Mouse (Mus musculus) adrenal gland, adult (tissue): ENCODE data around the gene Lsm7.
A peak's percentile ranks its signal among the peaks of the same experiment; 100 is the strongest.

Source experiments
- DNase-seq, 2 experiments: peaks; one replicate each; pipeline ENCODE4 v3.0.0; 2022 to 2023; ENCODE audit warnings: low spot score in 1 of 2; ENCODE audit not compliant: inconsistent age in 2 of 2

Lsm7 gene

DNA sequence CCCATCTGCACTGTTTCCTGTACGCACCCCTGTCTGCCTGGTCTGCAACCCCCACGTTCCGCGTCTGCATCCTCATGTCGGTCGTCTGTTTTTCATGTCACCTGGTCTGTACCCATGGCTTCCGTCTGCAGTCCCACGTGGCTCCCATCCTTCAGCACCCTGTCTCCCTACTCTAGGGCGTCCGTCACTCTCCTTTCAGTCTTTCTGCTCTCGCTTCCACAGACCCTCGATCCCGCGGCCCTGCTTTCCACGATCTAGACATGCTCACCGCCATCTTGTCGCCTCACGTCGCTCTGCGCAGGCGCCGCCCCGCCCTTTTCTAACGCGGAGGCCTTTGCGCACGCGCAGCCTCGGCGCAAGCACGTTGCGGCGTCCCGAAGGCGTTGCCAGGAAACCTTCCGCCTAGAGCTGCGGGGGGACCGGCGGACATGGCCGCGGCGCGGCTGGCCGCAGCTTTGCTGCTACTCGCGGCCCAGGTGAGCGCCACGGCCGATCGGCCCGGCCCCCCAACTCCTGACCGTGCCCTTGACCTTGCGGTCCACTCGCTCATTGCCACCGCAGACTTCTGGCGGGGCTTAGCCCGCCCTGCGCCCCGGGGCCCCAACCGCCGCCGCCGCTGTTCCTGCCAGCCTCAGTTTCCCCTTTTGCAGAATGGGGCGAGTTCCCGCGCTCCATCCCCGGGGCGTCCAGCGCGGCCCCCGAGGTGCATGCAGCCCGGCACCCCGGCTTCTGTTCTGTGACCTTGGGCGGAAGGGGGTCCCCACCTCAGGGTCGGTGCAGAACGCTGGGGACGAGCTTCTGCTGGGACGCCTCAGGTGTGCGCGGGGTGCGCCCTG, at the start of gene Lsm7, which contains the start of gene Sppl2b:
Gene Lsm7 (minus strand): TSS at position 297 of the 836 bp plus-strand sequence.
Gene Sppl2b (plus strand): TSS at position 363 of the 836 bp plus-strand sequence.
- DNase-seq: peak; percentile 98 to 99

DNA sequence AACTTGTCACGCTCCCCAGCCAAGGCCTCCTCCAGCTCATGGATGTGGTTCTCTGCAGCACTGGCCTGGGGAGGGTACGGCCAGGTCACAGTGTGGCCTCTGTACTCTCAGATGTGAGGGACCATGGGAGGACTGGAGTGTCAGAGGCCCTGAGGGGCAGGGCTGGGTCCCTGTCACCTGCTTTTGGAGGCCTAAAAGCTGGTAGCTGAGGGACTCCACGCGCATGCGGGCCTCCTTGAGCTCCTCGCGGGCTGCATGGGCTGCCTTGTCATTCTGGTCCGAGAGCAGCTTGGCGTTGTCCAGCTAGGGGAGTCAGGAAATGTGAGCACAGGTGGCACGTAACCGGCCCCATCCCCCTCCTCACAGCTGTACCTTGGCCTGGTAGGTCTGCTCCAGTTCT, 49.7 kb upstream of the Lsm7 start:
- DNase-seq: no peak

DNA sequence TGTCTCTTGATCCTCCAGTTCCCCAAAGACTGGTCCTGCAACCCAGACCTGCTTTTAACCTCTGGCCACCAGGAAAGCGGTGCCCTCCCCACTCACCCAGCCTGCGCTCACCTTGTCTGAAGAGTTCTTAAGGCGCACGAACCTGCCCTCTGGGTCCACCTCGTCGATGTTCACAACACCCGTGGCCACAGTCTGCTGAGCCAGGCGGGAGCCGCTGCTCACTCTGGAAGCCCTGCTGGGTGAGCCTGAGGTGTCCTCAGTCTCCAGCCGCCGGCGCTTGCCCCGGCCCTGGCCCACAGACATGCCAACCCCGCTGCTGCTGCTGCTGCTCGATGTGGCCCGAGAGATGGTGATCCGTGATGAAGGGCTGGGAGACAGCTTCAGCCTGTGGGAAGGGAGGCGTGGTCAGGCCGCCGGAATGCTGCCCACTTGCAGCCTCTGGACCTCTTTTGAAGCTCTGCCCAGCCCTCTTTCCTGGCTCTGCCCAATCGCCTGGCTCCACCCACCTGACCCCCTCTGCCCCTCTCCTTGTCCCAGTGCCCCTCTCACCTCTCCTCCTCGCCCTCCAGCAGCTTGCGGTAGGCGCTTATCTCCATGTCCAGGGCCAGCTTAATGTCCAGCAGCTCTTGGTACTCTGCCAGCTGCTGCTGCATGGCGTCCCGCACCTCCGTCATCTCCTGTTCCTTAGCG, 49.1 kb upstream of the Lsm7 start:
- DNase-seq: peak; percentile 64 to 65

DNA sequence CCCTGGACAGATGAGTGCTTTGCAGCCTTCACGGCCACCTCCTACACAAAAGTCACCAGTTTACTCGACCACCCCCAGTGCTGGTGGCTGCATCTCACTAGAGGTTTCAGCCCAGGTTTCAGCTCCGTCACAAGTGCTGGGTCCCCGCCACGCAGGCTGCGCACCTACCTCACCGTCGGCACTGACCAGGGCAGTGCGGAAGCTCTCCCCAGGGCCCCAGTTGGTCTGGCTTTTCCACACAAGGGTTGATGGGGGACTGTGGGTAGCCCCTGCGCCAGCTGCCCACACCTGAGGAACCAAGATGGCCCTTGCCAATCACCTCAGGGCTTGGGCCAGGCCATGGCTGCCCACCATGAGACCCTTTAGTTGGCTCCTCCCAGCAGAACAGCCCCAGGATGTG, 48.3 kb upstream of the Lsm7 start:
- peak in 1 of 2 experiments; percentile 42 for DNase-seq

DNA sequence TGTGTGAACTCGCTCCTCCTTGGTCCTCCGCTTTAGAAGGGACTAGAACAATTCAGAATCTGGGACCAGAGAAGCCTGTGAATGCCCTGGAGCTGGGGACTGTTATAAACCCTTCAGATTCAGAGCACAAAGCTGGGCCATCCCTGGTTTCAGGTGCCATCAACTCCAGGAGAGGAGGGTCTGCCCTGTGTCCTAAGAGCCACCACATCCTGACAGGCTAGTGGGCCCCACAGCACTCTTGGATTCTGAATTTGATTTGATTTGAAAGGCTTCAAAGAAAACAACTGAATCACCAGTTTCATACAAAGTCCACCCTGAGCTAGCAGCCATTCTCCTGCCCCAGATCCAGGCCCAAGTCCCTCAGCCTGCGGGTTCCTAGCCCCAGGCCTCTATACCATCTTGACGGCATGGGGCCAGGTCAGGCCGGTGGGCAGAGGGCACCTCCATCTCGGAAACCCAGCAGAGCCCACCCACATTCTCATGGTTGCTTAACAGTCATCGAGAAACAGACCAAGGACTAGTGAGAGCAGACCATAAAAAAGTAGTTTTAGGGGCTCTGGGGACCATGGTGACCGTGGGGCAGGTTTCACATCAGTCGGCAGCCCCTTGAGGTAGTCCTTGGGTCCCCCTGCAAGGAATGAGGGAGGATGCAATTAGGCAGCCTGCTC, 47.4 kb upstream of the Lsm7 start:
- DNase-seq: no peak

DNA sequence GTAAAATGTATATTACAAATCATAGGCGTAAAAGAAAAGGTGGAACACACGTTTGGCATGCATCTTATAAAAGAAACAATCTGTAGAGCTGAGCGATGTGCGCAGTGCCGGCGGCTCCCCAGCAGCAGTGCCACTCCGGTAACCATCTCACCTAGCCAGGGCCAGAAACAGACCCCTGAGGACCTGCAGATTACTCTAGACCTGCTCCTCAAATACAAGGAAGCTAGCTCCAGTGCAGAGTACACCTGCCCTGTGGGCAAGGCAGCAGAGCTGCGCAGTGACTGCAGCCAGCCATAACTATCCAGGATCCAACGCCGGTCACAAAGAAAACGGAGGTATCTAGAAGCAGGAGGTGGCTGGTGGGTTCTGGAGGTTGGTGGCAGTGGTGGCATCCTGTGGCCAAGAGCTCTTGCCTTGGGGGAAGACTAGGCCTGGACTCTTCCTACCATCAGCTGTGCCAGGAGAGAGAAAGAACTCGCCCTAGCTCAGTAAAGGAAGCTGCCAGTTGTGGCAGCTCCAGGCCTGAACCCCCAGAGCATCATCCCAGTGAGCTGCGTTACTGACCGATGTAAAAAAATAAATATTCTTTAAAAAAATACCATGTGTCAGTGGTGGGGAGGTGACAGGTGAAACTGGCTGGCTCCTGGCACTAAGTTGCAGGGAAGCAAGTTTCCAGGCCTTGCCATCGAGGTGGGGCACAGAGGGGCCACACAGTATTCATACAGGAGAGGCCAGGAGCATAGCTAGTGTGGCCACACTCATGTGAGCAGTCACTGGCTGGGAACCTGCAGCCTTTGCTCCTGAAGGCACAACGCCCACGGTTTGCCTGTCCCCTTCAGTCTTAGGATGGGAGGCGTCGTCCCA, 46.6 kb upstream of the Lsm7 start:
- DNase-seq: peak; percentile 55 to 70

DNA sequence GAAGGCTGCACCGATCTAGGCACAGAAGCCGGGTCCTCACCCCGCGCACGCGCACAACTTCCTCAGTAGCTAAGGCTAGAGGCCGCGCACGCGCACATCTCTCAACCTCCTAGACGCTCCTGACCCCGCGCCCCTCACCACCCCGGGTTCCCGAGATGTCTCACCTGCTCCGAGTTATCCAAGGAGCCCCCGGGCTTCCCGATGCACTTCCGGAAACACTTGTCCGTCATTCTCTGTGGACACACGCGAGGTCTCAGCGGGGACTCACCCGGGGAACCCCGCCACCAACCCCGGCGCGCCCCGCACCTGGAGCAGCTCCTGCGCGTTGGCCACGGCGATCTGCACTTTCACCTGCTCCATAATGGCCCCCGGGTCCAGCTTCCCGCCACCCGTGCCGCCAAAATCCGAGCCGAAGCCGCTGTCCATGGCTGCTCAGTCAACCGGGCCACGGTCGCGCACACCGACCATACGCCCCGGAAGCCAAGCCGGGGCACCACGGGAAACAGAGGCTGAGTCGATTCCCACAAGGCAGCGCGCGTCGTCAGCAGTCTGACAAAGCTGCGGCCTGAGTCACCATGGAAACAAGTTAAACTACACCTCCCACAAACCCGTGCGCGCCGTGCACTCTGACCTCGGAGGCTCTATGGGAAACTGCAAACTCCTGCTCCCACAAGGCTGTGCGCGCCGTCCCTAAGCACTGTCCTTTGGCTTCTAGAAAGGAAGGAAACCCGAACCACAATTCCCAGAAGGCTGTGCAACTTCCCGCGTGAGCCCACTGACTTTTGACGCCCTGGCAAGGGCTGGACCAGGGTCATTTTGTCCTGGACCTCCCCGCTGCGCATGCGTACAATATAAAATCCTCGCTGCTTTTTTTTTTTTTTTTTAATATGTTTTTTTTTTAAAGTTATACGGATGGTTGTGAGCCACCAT, 45.6 kb upstream of the Lsm7 start, which contains the start of gene Timm13:
Gene Timm13 (minus strand): TSS at position 652 of the 930 bp plus-strand sequence.
- DNase-seq: peak; percentile 99

DNA sequence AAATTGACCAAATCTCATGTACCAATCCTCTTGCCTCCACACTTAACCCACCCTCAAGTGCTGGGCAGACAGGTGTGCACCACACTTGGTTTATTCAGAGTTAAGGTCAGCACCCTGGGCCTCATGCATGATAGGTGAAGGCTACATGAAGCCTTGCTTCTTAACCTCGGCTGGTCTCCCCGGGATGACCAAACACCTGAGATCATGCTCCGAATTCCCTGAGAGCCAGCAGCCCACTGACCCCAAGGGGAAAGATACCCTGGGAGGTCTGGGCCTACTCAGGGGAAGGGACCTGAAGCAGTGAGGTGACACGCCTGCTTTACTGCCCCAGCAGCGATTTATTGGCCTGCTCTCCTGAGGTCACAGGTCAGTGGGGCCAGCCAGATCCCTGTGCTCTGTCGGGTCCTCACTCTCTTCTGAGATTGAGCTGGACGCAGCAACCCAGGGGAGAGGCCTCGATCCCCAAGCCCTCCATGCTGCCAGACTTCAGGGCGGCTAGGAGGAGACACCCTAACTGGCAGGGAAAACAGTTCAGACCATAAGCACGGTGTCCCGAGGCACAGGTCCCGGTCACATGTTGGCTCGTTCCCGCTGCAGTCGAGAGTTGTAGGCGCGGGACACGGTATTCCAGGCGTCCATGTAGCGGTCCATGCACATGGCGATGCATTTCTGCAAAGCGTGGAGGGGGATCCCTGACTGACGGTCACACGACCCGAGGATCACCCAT, 44.7 kb upstream of the Lsm7 start:
- DNase-seq: peak in 1 of 2 experiments; percentile 51

DNA sequence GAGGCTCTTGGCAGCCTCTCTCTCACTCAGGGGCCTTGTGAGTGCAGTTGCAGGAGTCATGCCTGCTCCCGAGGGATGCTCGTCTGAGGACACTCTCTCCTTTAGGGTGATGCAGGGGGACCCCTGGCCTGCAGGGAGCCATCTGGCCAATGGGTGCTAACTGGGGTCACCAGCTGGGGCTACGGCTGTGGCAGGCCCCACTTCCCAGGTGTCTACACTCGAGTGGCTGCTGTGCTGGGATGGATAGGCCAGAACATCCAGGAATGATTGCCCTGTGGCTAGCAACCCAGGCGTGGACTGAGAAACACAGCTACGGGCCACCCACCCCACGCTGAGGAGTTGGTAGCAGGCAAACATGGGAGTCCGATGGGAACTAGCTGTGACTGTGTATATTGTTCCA, 44.1 kb upstream of the Lsm7 start:
- DNase-seq: peak in 1 of 2 experiments; percentile 57

DNA sequence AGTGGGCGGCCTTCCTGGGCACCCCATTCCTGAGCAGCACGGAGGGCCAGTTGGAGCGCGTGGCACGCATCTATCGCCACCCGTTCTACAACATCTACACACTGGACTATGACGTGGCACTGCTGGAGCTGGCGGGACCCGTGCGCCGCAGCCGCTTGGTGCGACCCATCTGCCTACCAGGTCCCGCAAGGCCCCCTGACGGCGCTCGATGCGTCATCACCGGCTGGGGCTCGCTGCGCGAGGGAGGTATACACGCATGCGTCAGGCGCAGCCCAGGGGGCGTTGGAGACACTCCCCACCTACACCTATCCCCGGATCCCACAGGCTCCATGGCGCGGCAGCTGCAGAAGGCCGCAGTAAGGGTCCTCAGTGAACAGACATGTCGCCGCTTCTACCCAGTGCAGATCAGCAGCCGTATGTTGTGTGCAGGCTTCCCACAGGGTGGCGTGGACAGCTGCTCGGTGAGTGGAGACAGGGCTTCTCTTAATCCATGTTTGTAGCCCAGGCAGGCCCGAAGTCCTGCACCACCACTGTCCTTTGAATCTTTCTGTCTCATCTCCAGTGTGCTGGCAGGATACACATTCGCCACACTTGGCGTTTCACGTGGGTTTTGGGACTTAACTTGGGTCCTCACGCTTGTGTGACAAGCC, 43.0 kb upstream of the Lsm7 start:
- DNase-seq: peak in 1 of 2 experiments; percentile 64

DNA sequence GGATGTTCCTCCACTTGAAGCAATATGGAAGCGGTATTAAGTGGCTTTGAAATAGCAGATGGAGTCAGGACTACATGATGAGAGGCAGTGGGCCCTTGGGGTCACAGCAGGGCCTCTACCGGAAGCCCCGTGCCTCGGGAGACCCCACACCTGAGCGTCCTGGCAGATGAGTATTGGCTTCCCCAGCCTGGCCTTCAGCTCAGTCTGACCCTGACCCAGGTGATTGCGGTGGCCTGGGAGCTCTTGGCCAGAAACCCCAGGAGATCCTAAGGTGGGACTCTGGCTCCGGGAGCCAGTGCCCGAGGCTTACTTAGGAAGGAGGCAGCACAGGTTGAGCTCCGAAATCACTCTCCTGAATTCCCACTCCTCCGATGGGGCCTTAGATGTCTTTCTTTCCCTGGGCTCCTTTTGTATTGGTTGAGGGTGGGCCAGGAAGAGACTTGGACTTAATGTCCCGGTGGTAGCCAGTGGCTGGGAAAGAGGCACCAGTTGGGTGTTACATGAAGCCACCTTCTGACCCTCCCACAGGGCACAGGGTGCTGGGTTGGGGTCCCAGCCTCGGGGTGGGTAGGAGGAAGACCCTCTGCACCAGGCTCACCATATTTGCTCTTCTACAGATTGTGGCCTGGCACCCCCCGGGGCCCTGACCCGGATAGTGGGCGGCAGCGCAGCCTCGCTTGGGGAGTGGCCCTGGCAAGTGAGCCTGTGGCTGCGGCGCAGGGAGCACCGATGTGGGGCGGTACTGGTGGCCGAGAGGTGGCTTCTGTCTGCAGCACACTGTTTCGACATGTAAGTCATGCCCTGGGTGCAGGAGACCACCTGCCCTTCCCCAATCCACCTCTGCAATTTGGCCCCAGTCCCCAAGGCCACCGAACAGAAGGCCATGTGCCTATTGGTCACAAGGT, 41.8 kb upstream of the Lsm7 start:
- DNase-seq: no peak

DNA sequence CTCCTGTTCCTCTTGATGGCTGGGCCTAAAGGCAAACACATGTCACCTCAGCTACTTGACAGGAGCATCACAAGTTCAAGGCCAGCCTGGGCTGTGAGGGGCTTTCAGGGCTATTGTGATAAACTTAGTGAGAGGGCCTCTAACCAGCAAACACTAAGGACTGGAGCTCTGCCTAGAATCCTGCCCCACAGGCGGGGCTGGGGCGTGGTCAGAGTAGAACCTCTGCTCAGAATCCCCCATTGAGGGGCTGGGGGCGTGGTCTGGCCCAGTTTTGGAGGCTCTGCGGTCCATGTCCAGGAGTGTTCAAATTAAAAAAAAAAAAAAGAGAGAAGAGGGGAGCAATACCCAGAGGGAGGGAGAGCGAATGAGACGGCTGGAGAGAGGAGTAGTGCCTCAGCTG, 40.7 kb upstream of the Lsm7 start:
- DNase-seq: no peak

DNA sequence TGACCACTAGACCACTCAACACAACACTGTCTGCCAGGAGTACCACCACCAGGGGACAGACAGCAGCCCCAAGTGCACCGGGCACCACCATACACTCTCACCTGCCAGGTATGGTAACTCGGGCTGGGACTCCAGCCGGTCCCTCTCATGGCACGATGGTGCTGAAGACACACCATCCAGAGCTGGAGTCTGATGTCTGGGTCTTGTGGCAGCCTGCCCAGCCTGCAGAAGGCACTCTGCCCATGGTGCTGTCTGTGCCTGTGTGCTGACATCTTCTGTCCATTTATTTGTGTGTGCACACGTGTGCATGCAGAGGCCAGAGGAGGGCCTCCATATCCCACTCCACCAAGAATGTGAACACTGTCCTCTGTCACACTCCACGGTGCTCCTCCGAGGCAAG, 40.1 kb upstream of the Lsm7 start:
- DNase-seq: no peak

DNA sequence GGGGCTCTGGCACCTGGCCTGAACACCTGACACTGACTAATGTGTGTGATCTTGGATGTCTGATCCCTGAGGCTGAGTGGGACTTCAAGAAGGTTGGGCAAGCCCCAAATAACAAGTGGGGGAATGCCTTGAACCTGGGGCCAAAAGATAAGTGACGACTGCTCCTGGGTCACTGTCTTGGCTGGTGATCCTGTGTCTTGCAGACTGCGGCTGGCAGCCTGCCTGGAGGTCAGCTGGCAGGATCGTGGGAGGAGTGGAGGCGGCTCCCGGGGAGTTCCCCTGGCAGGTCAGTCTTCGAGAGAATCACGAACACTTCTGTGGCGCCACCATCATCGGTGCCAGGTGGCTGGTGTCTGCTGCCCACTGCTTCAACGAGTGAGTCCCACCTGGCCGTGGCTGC, 32.2 kb upstream of the Lsm7 start:
- peak; percentile 86 to 93 for DNase-seq

DNA sequence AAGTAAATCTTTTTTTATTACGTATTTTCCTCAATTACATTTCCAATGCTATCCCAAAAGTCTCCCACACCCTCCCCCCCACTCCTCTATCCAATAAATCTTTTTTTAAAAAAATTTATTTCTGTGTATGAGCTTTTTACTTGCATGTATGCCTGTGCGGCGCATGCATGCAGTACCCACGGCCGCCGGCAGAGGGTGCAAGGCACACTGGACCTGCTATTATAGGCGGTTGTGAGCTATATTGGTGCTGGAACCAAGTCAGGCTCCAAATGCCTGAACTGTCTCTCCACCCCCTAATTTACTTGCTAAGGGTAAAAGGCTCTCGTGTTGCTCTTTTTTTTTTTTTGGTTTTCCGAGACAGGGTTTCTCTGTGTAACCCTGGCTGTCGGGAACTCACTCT, 26.3 kb upstream of the Lsm7 start:
- peak; percentile 72 to 90 for DNase-seq

DNA sequence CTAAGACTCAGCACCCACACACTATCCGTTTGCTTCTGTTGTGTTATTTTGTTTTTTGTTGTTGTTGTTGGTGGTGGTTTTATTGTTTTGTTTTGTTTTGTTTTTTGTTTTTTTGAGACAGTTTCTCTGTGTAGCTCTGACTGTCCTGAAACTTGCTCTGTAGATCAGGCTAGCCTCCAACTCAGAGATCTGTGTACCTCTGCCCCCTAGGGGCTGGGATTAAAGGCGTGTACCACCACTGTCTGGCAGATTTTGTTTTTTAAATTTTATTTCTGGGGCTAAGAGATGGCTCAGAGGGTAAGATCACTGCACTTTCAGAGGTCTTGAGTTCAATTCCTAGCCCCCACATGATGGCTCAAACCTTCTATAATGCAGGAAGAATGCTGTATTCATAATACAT, 25.9 kb upstream of the Lsm7 start:
- DNase-seq: no peak

DNA sequence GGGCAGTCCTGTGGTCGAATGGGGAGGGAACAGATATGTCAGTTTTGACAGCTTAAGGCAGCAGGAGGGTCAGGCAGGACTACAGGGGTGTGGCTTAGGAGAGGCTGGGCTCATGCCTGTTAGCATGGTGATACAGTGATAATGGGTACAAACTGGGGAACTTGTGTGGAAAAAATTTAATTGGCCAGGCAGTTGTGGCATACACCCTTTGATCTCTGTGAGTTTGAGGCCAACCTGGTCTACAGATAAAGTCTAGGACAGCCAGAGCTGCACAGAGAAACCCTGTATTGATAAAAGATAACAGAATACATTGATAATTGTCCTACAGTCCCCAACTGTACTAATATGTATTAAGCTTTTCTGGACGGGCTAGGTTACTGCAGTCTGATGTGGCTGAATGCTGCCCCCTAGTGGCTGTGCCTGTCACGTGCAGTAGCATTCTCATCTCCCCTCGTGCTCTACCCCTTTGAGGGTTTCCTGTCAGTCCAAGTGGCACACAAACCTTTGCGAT, 25.2 kb upstream of the Lsm7 start:
- peak; percentile 70 to 89 for DNase-seq
